Mouse (Mus musculus) kidney, embryonic 16.5 days (tissue): ENCODE data around the gene Aph1a. TPM values are rescaled to one million over a fixed set of nuclear protein-coding genes. Genes with fewer than 3 reads are reported as not detected.

Experiments used
- ATAC-seq: fragments of 200-750 bp; cut with Nextera tagmentation; 2 replicates; pipeline ENCODE4 v1.8.0; 2017; ENCODE audit warnings: moderate TSS enrichment; ENCODE audit not compliant: low FRiP score, low TSS enrichment
- H3K27ac ChIP-seq: fragments of 300-500 bp; sonication (generic); 2 replicates; pipeline ENCODE4 v1.5.1; 2014; ENCODE audit warnings: low read length
- H3K27me3 ChIP-seq: fragments of 300-500 bp; sonication (generic); 2 replicates; pipeline ENCODE4 v1.6.1; 2014; ENCODE audit warnings: low read length, control low read depth, mixed read lengths; ENCODE audit not compliant: insufficient read depth
- H3K36me3 ChIP-seq: fragments of 300-500 bp; sonication (generic); 2 replicates; pipeline ENCODE4 v1.6.1; 2014; ENCODE audit warnings: low read length, control low read depth, mixed read lengths; ENCODE audit not compliant: insufficient read depth
- H3K4me1 ChIP-seq: fragments of 300-500 bp; sonication (generic); 2 replicates; pipeline ENCODE4 v1.6.1; 2014; ENCODE audit warnings: low read length, control low read depth, mixed read lengths; ENCODE audit not compliant: insufficient read depth
- H3K4me2 ChIP-seq: fragments of 300-500 bp; sonication (generic); replicated peaks from 2 replicates; pipeline ENCODE4 v1.6.1; 2014; ENCODE audit warnings: low read depth, low read length
- H3K4me3 ChIP-seq: fragments of 300-500 bp; sonication (generic); 2 replicates; pipeline ENCODE4 v1.5.1; 2014; ENCODE audit warnings: mild to moderate bottlenecking, low read length
- H3K9ac ChIP-seq: fragments of 300-500 bp; sonication (generic); replicated peaks from 2 replicates; pipeline ENCODE4 v1.6.1; 2014; ENCODE audit warnings: low read length
- H3K9me3 ChIP-seq: fragments of 300-500 bp; sonication (generic); 2 replicates; pipeline ENCODE4 v1.6.1; 2016; ENCODE audit warnings: low read length, control low read depth
- WGBS: fragments of 180-500 bp; shearing (Covaris S2); extraction: QIAGEN DNeasy Blood & Tissue Kit; methylation state at CpG from one replicate; pipeline ENCODE4 v1.1.7; 2014; 5-methylcytosine and 5-hydroxymethylcytosine counted together
- polyA plus RNA-seq: library from polyadenylated mRNA; unstranded; fragments of >200 nt; fragmentation: Nextera tagmentation; extraction: Ambion mirVana; gene quantifications from 2 replicates; pipeline ENCODE4 v1.2.1, GENCODE M21; 2015

The Aph1a gene
- polyA plus RNA-seq, 1 experiment from 2014 or later = 41.3 TPM

GRCm38 (mm10) chr3:95863578-95863977 lies 30.2 kb upstream of the Aph1a start:
- no peak overlapping the region for H3K27ac ChIP-seq
- H3K27me3 ChIP-seq = no peaks in the 10 kb centered on the region
- H3K9ac ChIP-seq = no peak overlapping the region
- ATAC-seq = no peak
- H3K4me2 ChIP-seq = no peak overlapping the region
- H3K36me3 ChIP-seq = peaks cover 42% of the 10 kb centered on the region
- H3K9me3 ChIP-seq = no peaks in the 10 kb centered on the region
- no peaks in the 10 kb centered on the region for H3K4me1 ChIP-seq
- H3K4me3 ChIP-seq = no peak overlapping the region
- WGBS = 69% methylated on average over 7 of the region's 7 CpGs

- ATAC-seq = no peak
- Histone ChIP-seq H3K4me3 (no peak overlapping the region), H3K27ac (no peak overlapping the region), H3K4me1 (no peaks in the 10 kb centered on the region), H3K36me3 (peaks cover 52% of the 10 kb centered on the region), H3K9ac (no peak overlapping the region), H3K9me3 (no peaks in the 10 kb centered on the region), H3K27me3 (no peaks in the 10 kb centered on the region), H3K4me2 (no peak overlapping the region)
- 82% methylated on average over 5 of the region's 5 CpGs for WGBS
These were observed 28.7 kb upstream of the Aph1a start for GRCm38 (mm10) chr3:95865050-95865449.

GRCm38 (mm10) chr3:95865571-95865970 lies 28.2 kb upstream of the Aph1a start:
- no peaks in the 10 kb centered on the region; the same call in 1 of the 2 replicates for H3K4me1 ChIP-seq
- no peak overlapping the region for H3K4me2 ChIP-seq
- no peaks in the 10 kb centered on the region for H3K27me3 ChIP-seq
- no peaks in the 10 kb centered on the region for H3K9me3 ChIP-seq
- WGBS = 94% methylated on average over 20 of the region's 20 CpGs
- ATAC-seq = no peak
- no peak overlapping the region for H3K4me3 ChIP-seq
- H3K9ac ChIP-seq = no peak overlapping the region
- H3K27ac ChIP-seq = no peak overlapping the region
- peaks cover 52% of the 10 kb centered on the region for H3K36me3 ChIP-seq

GRCm38 (mm10) chr3:95866071-95866470 lies 27.7 kb upstream of the Aph1a start:
- no peaks in the 10 kb centered on the region for H3K9me3 ChIP-seq
- H3K36me3 ChIP-seq = peaks cover 52% of the 10 kb centered on the region
- no peaks in the 10 kb centered on the region for H3K27me3 ChIP-seq
- H3K4me2 ChIP-seq = no peak overlapping the region
- no peak overlapping the region for H3K4me3 ChIP-seq
- ATAC-seq = no peak
- no peak overlapping the region for H3K27ac ChIP-seq
- 81% methylated on average over 5 of the region's 5 CpGs for WGBS
- H3K4me1 ChIP-seq = no peaks in the 10 kb centered on the region; the same call in 1 of the 2 replicates
- no peak overlapping the region for H3K9ac ChIP-seq

- no peak overlapping the region for H3K4me2 ChIP-seq
- H3K27me3 ChIP-seq = no peaks in the 10 kb centered on the region
- peaks cover 5% of the 10 kb centered on the region for H3K4me1 ChIP-seq
- H3K9ac ChIP-seq = no peak overlapping the region
- H3K4me3 ChIP-seq = no peak overlapping the region
- H3K36me3 ChIP-seq = peaks cover 48% of the 10 kb centered on the region
- H3K27ac ChIP-seq = no peak overlapping the region
- 98% methylated on average over 2 of the region's 2 CpGs for WGBS
- no peaks in the 10 kb centered on the region for H3K9me3 ChIP-seq
- no peak for ATAC-seq
These were observed 26.4 kb upstream of the Aph1a start for GRCm38 (mm10) chr3:95867408-95867807.

- Histone ChIP-seq H3K27ac (peak overlapping the region; percentile 79), H3K27me3 (no peaks in the 10 kb centered on the region), H3K36me3 (peaks cover 27% of the 10 kb centered on the region), H3K4me3 (peak overlapping the region; percentile 77), H3K9ac (peak overlapping the region; percentile 85), H3K9me3 (no peaks in the 10 kb centered on the region), H3K4me1 (peaks cover 8% of the 10 kb centered on the region), H3K4me2 (peak overlapping the region; percentile 65)
- no peak; the same call in none of the 2 replicates for ATAC-seq
- WGBS = 4% methylated on average over 15 of the region's 15 CpGs
These were observed 22.8 kb upstream of the Aph1a start for GRCm38 (mm10) chr3:95870976-95871375.

GRCm38 (mm10) chr3:95871392-95871867 lies 22.3 kb upstream of the Aph1a start, which contains the start of gene Mrps21:
Gene Mrps21 (minus strand): TSS chr3:95871519.
- Histone ChIP-seq H3K9ac (peak within 1 kb of the TSS; percentile 85), H3K27me3 (no peaks in the 10 kb centered on the region), H3K4me1 (peaks cover 8% of the 10 kb centered on the region), H3K9me3 (no peaks in the 10 kb centered on the region), H3K27ac (peak within 1 kb of the TSS; percentile 79), H3K4me3 (peak within 1 kb of the TSS; percentile 77), H3K36me3 (peaks cover 27% of the 10 kb centered on the region), H3K4me2 (peak within 1 kb of the TSS; percentile 65)
- WGBS = 0% methylated on average over 33 of the region's 33 CpGs
- peak; percentile 97 for ATAC-seq

- Histone ChIP-seq H3K27me3 (no peaks in the 10 kb centered on the region), H3K9ac (peak overlapping the region; percentile 59), H3K4me3 (peak overlapping the region; percentile 77), H3K4me2 (peak overlapping the region; percentile 65), H3K9me3 (no peaks in the 10 kb centered on the region), H3K36me3 (peaks cover 24% of the 10 kb centered on the region), H3K4me1 (peaks cover 8% of the 10 kb centered on the region), H3K27ac (0 out of 2 replicates have a peak overlapping the region, but pooled peaks have one; percentile 28)
- WGBS = 72% methylated on average over 7 of the region's 7 CpGs
- ATAC-seq = no peak
These were observed 21.7 kb upstream of the Aph1a start for GRCm38 (mm10) chr3:95872048-95872447.

GRCm38 (mm10) chr3:95879063-95879462 lies 14.7 kb upstream of the Aph1a start:
- Histone ChIP-seq H3K27ac (no peak overlapping the region), H3K4me2 (no peak overlapping the region), H3K4me1 (peaks cover 9% of the 10 kb centered on the region; the same call in 1 of the 2 replicates), H3K9ac (no peak overlapping the region), H3K9me3 (no peaks in the 10 kb centered on the region), H3K27me3 (no peaks in the 10 kb centered on the region), H3K4me3 (no peak overlapping the region), H3K36me3 (no peaks in the 10 kb centered on the region)
- ATAC-seq = no peak
- 87% methylated on average over 4 of the region's 4 CpGs for WGBS

GRCm38 (mm10) chr3:95881979-95882815 lies 11.6 kb upstream of the Aph1a start, which contains the start of gene Ciart:
Gene Ciart (minus strand): TSS chr3:95882251.
- H3K4me3 ChIP-seq = peak within 1 kb of the TSS; percentile 52
- H3K9ac ChIP-seq = peak within 1 kb of the TSS; percentile 31
- H3K27me3 ChIP-seq = no peaks in the 10 kb centered on the region
- WGBS = 0% methylated on average over 65 of the region's 66 CpGs
- ATAC-seq = peak; percentile 99
- H3K27ac ChIP-seq = no peak within 1 kb of the TSS
- H3K4me1 ChIP-seq = peaks cover 9% of the 10 kb centered on the region; the same call in 1 of the 2 replicates
- H3K9me3 ChIP-seq = no peaks in the 10 kb centered on the region
- no peaks in the 10 kb centered on the region for H3K36me3 ChIP-seq
- peak within 1 kb of the TSS; percentile 92 for H3K4me2 ChIP-seq
